Mouse (Mus musculus): Measurements from ENCODE around the gene Cc2d2b.

The Cc2d2b gene

GRCm38 (mm10) chr19:40838205-40838604 lies 89.7 kb downstream of the Cc2d2b start:
- DNase-seq, result no peak

GRCm38 (mm10) chr19:40840303-40840702 lies 91.8 kb downstream of the Cc2d2b start:
- no peak for DNase-seq

GRCm38 (mm10) chr19:40841083-40841482 lies 92.5 kb downstream of the Cc2d2b start:
- no peak for DNase-seq

- DNase-seq, result no peak
These were observed 93.0 kb downstream of the Cc2d2b start for GRCm38 (mm10) chr19:40841593-40841992.

GRCm38 (mm10) chr19:40844731-40845130 lies 96.2 kb downstream of the Cc2d2b start:
- no peak for DNase-seq

GRCm38 (mm10) chr19:40849391-40849790 lies 100.8 kb downstream of the Cc2d2b start:
- no peak for DNase-seq

GRCm38 (mm10) chr19:40859555-40859954 lies 111.0 kb downstream of the Cc2d2b start:
- no peak for DNase-seq

- DNase-seq, result no peak
These were observed 119.7 kb downstream of the Cc2d2b start for GRCm38 (mm10) chr19:40868284-40868683.

- DNase-seq, result no peak
These were observed 121.0 kb downstream of the Cc2d2b start for GRCm38 (mm10) chr19:40869425-40870105.

- peak; percentile 88 to 94 for DNase-seq
These were observed 124.6 kb downstream of the Cc2d2b start for GRCm38 (mm10) chr19:40872955-40873665.

All from kidney, postnatal 25 days (tissue).